Mouse (Mus musculus) midbrain, embryonic 13.5 days (tissue): Measurements from ENCODE around the gene Ppme1. TPM values are rescaled to one million over a fixed set of nuclear protein-coding genes. Genes with fewer than 3 reads are reported as not detected.

Experiments
- ATAC-seq: fragments of 200-750 bp; cut with Nextera tagmentation; 2 replicates; pipeline ENCODE4 v1.8.0; 2017; ENCODE audit warnings: mild to moderate bottlenecking, moderate TSS enrichment, moderate library complexity
- H3K27ac ChIP-seq: fragments of 300-500 bp; sonication (generic); 2 replicates; pipeline ENCODE4 v1.5.1; 2015; ENCODE audit warnings: inconsistent platforms, mild to moderate bottlenecking, moderate library complexity
- H3K27me3 ChIP-seq: fragments of 300-500 bp; sonication (generic); 2 replicates; pipeline ENCODE4 v1.6.1; 2015; ENCODE audit warnings: mild to moderate bottlenecking, inconsistent platforms
- H3K36me3 ChIP-seq: fragments of 300-500 bp; sonication (generic); 2 replicates; pipeline ENCODE4 v1.6.1; 2015; ENCODE audit warnings: mild to moderate bottlenecking, inconsistent platforms
- H3K4me1 ChIP-seq: fragments of 300-500 bp; sonication (generic); replicated peaks from 2 replicates; pipeline ENCODE4 v1.6.1; 2015; ENCODE audit warnings: inconsistent platforms
- H3K4me2 ChIP-seq: fragments of 300-500 bp; sonication (generic); replicated peaks from 2 replicates; pipeline ENCODE4 v1.6.1; 2015; ENCODE audit warnings: moderate library complexity, mild to moderate bottlenecking, inconsistent platforms
- H3K4me3 ChIP-seq: fragments of 300-500 bp; sonication (generic); replicated peaks from 2 replicates; pipeline ENCODE4 v1.5.1; 2015; ENCODE audit warnings: mild to moderate bottlenecking, inconsistent platforms
- H3K9ac ChIP-seq: fragments of 300-500 bp; sonication (generic); replicated peaks from 2 replicates; pipeline ENCODE4 v1.6.1; 2015; ENCODE audit warnings: mild to moderate bottlenecking, inconsistent platforms
- H3K9me3 ChIP-seq: fragments of 300-500 bp; sonication (generic); 2 replicates; pipeline ENCODE4 v1.6.1; 2016; ENCODE audit warnings: mild to moderate bottlenecking, inconsistent platforms
- WGBS: fragments of 180-500 bp; shearing (Covaris S2); methylation state at CpG from one replicate; pipeline ENCODE4 v1.1.7; 2015; 5-methylcytosine and 5-hydroxymethylcytosine counted together
- polyA plus RNA-seq: library from polyadenylated mRNA; unstranded; fragments of >200 nt; fragmentation: Nextera tagmentation; extraction: Ambion mirVana; gene quantifications from 2 replicates; pipeline ENCODE4 v1.2.1, GENCODE M21; 2015

The Ppme1 gene
- polyA plus RNA-seq, 1 experiment from 2014 or later, result 144 TPM

DNA sequence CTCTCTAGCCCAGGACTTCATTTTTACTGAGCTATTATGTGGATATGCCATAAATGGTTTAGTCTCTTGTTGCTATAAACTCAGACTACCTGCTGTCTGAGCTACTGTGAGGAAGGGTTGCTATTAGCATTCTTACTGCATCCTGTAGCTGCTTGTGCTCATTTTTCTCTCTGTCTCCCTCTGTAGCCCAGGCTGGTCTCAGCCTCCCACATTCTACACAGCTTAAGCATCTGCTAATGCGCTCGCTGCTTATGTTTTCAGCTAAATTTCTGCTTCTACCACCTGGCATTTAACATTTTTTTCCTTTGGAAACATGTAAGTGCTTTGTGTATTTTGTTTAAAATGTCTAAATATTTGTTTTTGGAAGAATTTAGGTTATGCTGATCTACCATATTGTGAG, 76.4 kb downstream of the Ppme1 start:
- Histone ChIP-seq H3K4me2 (no peak overlapping the region), H3K9ac (no peak overlapping the region), H3K9me3 (no peaks in the 10 kb centered on the region), H3K27me3 (no peaks in the 10 kb centered on the region), H3K4me3 (no peak overlapping the region), H3K27ac (no peak overlapping the region), H3K36me3 (no peaks in the 10 kb centered on the region), H3K4me1 (peaks cover 17% of the 10 kb centered on the region)
- no peak for ATAC-seq
- 90% methylated on average over 2 of the region's 2 CpGs for WGBS

DNA sequence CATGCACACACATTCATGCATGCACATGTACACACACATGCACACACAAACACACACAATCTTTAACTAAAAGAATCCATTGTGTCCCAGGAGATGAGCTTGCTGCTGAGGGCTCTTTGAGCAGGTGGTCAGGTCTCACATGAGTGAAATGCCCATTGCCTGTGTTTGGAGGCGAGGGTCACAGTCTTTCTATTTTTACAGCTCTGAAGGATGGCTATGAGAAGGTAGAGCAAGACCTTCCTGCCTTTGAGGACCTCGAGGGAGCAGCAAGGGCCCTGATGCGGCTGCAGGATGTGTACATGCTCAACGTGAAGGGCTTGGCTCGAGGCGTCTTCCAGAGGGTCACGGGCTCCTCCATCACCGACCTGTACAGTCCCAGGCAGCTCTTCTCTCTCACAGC, 78.6 kb downstream of the Ppme1 start:
- no peak overlapping the region for H3K4me2 ChIP-seq
- no peaks in the 10 kb centered on the region for H3K9me3 ChIP-seq
- H3K4me1 ChIP-seq, result peaks cover 20% of the 10 kb centered on the region
- H3K27me3 ChIP-seq, result 0 out of 2 replicates have a peak, but pooled peaks cover 4% of the 10 kb centered on the region
- no peak overlapping the region for H3K27ac ChIP-seq
- no peak overlapping the region for H3K4me3 ChIP-seq
- WGBS, result 88% methylated on average over 8 of the region's 8 CpGs
- H3K36me3 ChIP-seq, result no peaks in the 10 kb centered on the region
- H3K9ac ChIP-seq, result no peak overlapping the region
- ATAC-seq, result no peak

GRCm38 (mm10) chr7:100288622-100289021, 83.5 kb downstream of the Ppme1 start:
- Histone ChIP-seq H3K36me3 (no peaks in the 10 kb centered on the region), H3K9me3 (no peaks in the 10 kb centered on the region), H3K9ac (no peak overlapping the region), H3K4me2 (peak overlapping the region; percentile 28), H3K4me1 (peaks cover 25% of the 10 kb centered on the region), H3K4me3 (no peak overlapping the region), H3K27me3 (peaks cover 31% of the 10 kb centered on the region), H3K27ac (peak overlapping the region; percentile 81)
- 45% methylated on average over 11 of the region's 11 CpGs for WGBS
- peak; percentile 61 for ATAC-seq

DNA sequence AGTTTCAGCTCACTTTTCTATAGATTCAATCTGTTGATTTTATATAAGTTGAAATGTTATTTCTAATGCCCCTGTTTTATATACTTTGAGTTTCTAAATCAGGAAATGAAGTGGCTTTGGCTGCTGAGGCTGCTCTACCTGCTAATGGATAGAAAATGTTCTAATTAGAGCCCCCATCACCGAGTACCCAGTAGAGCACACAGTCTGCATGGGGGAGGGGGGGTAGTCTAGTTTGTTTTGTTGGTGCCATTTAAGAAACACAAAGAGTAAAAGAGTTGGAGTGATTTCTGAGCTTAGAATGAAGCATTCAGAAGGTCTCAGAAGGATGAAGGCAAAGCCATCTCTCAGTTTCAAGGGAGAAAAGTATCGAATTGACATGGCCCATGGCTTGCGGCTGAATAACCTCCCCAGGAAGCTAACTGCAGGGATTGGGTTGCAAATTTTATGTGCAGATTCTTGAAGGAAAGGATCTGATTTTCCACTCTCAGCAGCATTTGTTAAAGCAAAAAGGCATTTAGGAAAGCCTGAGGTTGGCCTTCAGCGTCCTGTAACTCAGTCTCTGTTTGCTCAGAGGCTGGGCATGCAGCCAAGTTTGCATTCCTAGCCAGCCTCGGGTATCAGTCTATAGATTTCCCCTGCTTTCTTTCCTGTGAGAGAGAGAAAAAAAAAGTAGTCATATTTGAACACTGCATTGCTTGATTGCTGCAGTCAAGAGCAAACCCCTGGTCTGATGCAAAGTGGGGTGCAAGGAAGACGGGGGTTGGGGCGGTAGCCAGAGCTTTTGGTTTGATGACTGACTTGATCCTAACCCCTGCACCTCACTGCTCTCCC, 84.1 kb downstream of the Ppme1 start:
- peak overlapping the region; percentile 28 for H3K4me2 ChIP-seq
- WGBS, result 19% methylated on average over 7 of the region's 7 CpGs
- H3K36me3 ChIP-seq, result no peaks in the 10 kb centered on the region
- peaks cover 25% of the 10 kb centered on the region for H3K4me1 ChIP-seq
- H3K27me3 ChIP-seq, result peaks cover 31% of the 10 kb centered on the region
- H3K9ac ChIP-seq, result no peak overlapping the region; the same call in 1 of the 2 replicates
- no peaks in the 10 kb centered on the region for H3K9me3 ChIP-seq
- peak overlapping the region; percentile 81 for H3K27ac ChIP-seq
- ATAC-seq, result peak; percentile 73
- H3K4me3 ChIP-seq, result no peak overlapping the region

- peaks cover 34% of the 10 kb centered on the region for H3K27me3 ChIP-seq
- H3K4me3 ChIP-seq, result peak within 1 kb of the TSS; percentile 55
- H3K4me2 ChIP-seq, result peak within 1 kb of the TSS; percentile 94
- H3K9me3 ChIP-seq, result no peaks in the 10 kb centered on the region
- H3K4me1 ChIP-seq, result peaks cover 25% of the 10 kb centered on the region
- peak within 1 kb of the TSS; percentile 76 for H3K9ac ChIP-seq
- under 1% methylated on average over 49 of the region's 53 CpGs for WGBS
- no peak within 1 kb of the TSS for H3K27ac ChIP-seq
- H3K36me3 ChIP-seq, result no peaks in the 10 kb centered on the region
- ATAC-seq, result peak; percentile 62
Measured at GRCm38 (mm10) chr7:100285383-100285782, 86.7 kb downstream of the Ppme1 start, which contains the start of gene P4ha3. Gene P4ha3 (plus strand): TSS chr7:100285520.

DNA sequence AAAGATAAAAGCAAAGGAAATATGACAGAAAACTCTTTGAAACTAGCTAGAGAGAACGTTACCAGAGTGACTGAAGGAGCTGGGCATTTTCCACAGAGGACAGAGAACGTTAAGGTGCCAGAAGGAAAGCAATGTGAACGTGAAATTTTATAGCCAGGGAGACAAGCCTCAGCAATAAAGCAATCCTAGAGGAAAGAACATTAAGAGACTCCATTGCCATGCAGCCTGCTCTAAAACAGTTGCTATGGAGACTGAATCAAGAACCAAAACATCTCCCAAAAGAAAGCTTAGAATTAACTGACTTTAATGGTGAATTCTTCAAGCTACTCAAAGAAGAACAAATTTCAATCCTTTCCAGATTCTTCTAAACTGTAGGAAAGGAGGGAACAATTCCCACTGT, 88.8 kb downstream of the Ppme1 start:
- no peak overlapping the region for H3K4me2 ChIP-seq
- H3K9ac ChIP-seq, result no peak overlapping the region
- H3K4me1 ChIP-seq, result peaks cover 17% of the 10 kb centered on the region
- peaks cover 30% of the 10 kb centered on the region for H3K27me3 ChIP-seq
- H3K36me3 ChIP-seq, result no peaks in the 10 kb centered on the region
- no peaks in the 10 kb centered on the region for H3K9me3 ChIP-seq
- no peak overlapping the region for H3K27ac ChIP-seq
- H3K4me3 ChIP-seq, result no peak overlapping the region
- no peak for ATAC-seq
- WGBS, result 18% methylated on average over 3 of the region's 3 CpGs

DNA sequence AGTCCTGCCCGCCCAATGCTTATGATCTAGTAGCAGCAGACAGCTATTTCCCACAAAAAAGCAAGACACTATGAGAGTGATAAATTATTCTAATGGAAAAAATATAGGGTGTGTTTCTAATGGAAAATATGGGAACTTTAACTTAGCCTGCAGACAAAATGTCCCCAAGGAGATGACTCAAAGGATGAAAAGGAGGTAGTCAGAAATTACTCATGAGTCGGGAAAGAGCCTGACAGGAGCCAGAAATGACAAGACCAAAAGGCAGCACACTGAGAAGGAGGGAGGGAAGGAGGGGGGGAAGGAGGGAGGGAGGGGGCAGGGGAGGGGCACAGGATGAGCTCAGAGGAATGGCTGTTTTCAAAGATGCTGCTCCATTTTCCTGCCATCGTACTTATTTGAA, 90.5 kb downstream of the Ppme1 start:
- Histone ChIP-seq H3K4me2 (no peak overlapping the region), H3K27ac (no peak overlapping the region), H3K27me3 (peaks cover 25% of the 10 kb centered on the region), H3K4me1 (peaks cover 12% of the 10 kb centered on the region), H3K36me3 (no peaks in the 10 kb centered on the region), H3K9me3 (no peaks in the 10 kb centered on the region), H3K4me3 (no peak overlapping the region), H3K9ac (no peak overlapping the region)
- no peak for ATAC-seq
- 45% methylated on average over 3 of the region's 3 CpGs for WGBS

- H3K27ac ChIP-seq, result no peak overlapping the region
- ATAC-seq, result no peak
- H3K4me1 ChIP-seq, result no peaks in the 10 kb centered on the region; the same call in 1 of the 2 replicates
- no peak overlapping the region for H3K4me2 ChIP-seq
- H3K4me3 ChIP-seq, result no peak overlapping the region
- H3K36me3 ChIP-seq, result peaks cover 1% of the 10 kb centered on the region; the same call in 1 of the 2 replicates
- no peaks in the 10 kb centered on the region for H3K9me3 ChIP-seq
- peaks cover 10% of the 10 kb centered on the region; the same call in 1 of the 2 replicates for H3K27me3 ChIP-seq
- whole genome bisulfite sequencing, result 0% methylated on average over 1 of the region's 1 CpGs
- H3K9ac ChIP-seq, result no peak overlapping the region
Measured at GRCm38 (mm10) chr7:100279803-100280202, 92.3 kb downstream of the Ppme1 start.

Other genes with a start within 250 kb of the Ppme1 start
- gene Lipt2, start 213.0 kb downstream of the Ppme1 start, polyA plus RNA-seq, result 14.6 and 16.6 TPM in 2 replicates
- gene Kcne3, start 195.8 kb downstream of the Ppme1 start, polyA plus RNA-seq, result 1.2 and 1.7 TPM in 2 replicates
- 21.3 and 22.9 TPM in 2 replicates for gene Pgm2l1, start 144.9 kb downstream of the Ppme1 start, polyA plus RNA-seq
- 3.6 and 5.5 TPM in 2 replicates for gene P4ha3, start 86.8 kb downstream of the Ppme1 start, polyA plus RNA-seq
- 25.7 and 28.7 TPM in 2 replicates for gene C2cd3, start 74 bp downstream of the Ppme1 start, polyA plus RNA-seq
- not detected in 2 replicates for gene Ucp3, start 100.7 kb upstream of the Ppme1 start, polyA plus RNA-seq
- 51.9 and 52.5 TPM in 2 replicates for gene Ucp2, start 121.0 kb upstream of the Ppme1 start, polyA plus RNA-seq
- 1.2 and 3.2 TPM in 2 replicates for gene Dnajb13, start 142.7 kb upstream of the Ppme1 start, polyA plus RNA-seq
- gene Coa4, start 164.8 kb upstream of the Ppme1 start, polyA plus RNA-seq, result 16.7 and 19.7 TPM in 2 replicates
- gene Rab6a, start 235.1 kb upstream of the Ppme1 start, polyA plus RNA-seq, result 197 and 199 TPM in 2 replicates
- 80.9 and 89.0 TPM in 2 replicates for gene Mrpl48, start 236.0 kb upstream of the Ppme1 start, polyA plus RNA-seq